Mouse (Mus musculus): Measurements from ENCODE around the gene Ctsr. TPM values are rescaled to one million over a fixed set of nuclear protein-coding genes. Genes with fewer than 3 reads are reported as not detected.
"Not testable (repeated sequence)": the region's sequence is repeated elsewhere in the genome, so short reads cannot be mapped to it uniquely, and the experiment has no call there.

Gene Ctsr
- polyA plus RNA-seq (2014; fragmentation: Nextera tagmentation; extraction: Ambion mirVana) = not detected in 2 replicates

- H3K4me3 ChIP-seq (ENCODE audit: low read length) = no peak within 1 kb of the TSS
- H3K9me3 ChIP-seq (ENCODE audit: control insufficient read depth, low read length) = peaks cover 8% of the 10 kb centered on the region; the same call in 1 of the 2 replicates
- no peak for ATAC-seq (ENCODE audit: low FRiP score, low TSS enrichment)
- no peaks in the 10 kb centered on the region for H3K36me3 ChIP-seq (ENCODE audit: control insufficient read depth, insufficient read depth, low read length)
- H3K4me1 ChIP-seq (ENCODE audit: control insufficient read depth, insufficient read depth, low read length) = no peaks in the 10 kb centered on the region
- whole genome bisulfite sequencing = 82% methylated on average over 1 of the region's 1 CpGs
- no peak within 1 kb of the TSS for H3K9ac ChIP-seq (ENCODE audit: low read depth, low read length)
- no peak within 1 kb of the TSS for H3K27ac ChIP-seq (ENCODE audit: low read depth, low read length)
- no peaks in the 10 kb centered on the region for H3K27me3 ChIP-seq (ENCODE audit: control insufficient read depth, insufficient read depth, low read length)
- no peak within 1 kb of the TSS for H3K4me2 ChIP-seq (replicated peaks; ENCODE audit: low read depth, low read length)
Measured at GRCm38 (mm10) chr13:61164156-61164555, at the start of gene Ctsr. TSS of gene Ctsr (minus strand) at chr13:61164256.

- ATAC-seq (ENCODE audit: low FRiP score, low TSS enrichment) = no peak
Measured at GRCm38 (mm10) chr13:61203310-61203709, 39.3 kb upstream of the Ctsr start, which contains the start of gene Cts6. TSS of gene Cts6 (minus strand) at chr13:61203410.

GRCm38 (mm10) chr13:61185151-61185933 is 21.3 kb upstream of the Ctsr start:
- not testable (repeated sequence) for H3K36me3 ChIP-seq (ENCODE audit: control insufficient read depth, insufficient read depth, low read length); H3K4me3 ChIP-seq (ENCODE audit: low read length); ATAC-seq (ENCODE audit: low FRiP score, low TSS enrichment); H3K27ac ChIP-seq (ENCODE audit: low read depth, low read length); H3K4me1 ChIP-seq (ENCODE audit: control insufficient read depth, insufficient read depth, low read length); H3K4me2 ChIP-seq (replicated peaks; ENCODE audit: low read depth, low read length); H3K9ac ChIP-seq (ENCODE audit: low read depth, low read length); H3K27me3 ChIP-seq (ENCODE audit: control insufficient read depth, insufficient read depth, low read length); H3K9me3 ChIP-seq (ENCODE audit: control insufficient read depth, low read length)
- WGBS = 79% methylated on average over 5 of the region's 5 CpGs

More at GRCm38 (mm10) chr13:61203310-61203709, 39.3 kb upstream of the Ctsr start, which contains the start of gene Cts6:
- no peak within 1 kb of the TSS for H3K9ac ChIP-seq (ENCODE audit: low read depth, low read length)
- 93% methylated on average over 3 of the region's 3 CpGs for WGBS
- no peaks in the 10 kb centered on the region for H3K27me3 ChIP-seq (ENCODE audit: control insufficient read depth, insufficient read depth, low read length)
- peaks cover 6% of the 10 kb centered on the region; the same call in 1 of the 2 replicates for H3K9me3 ChIP-seq (ENCODE audit: control insufficient read depth, low read length)
- no peak within 1 kb of the TSS for H3K4me2 ChIP-seq (replicated peaks; ENCODE audit: low read depth, low read length)
- H3K4me1 ChIP-seq (ENCODE audit: control insufficient read depth, insufficient read depth, low read length) = no peaks in the 10 kb centered on the region
- H3K36me3 ChIP-seq (ENCODE audit: control insufficient read depth, insufficient read depth, low read length) = no peaks in the 10 kb centered on the region
- no peak within 1 kb of the TSS for H3K27ac ChIP-seq (ENCODE audit: low read depth, low read length)
- no peak within 1 kb of the TSS for H3K4me3 ChIP-seq (ENCODE audit: low read length)

GRCm38 (mm10) chr13:61164622-61165021 is 566 bp upstream of the Ctsr start:
- H3K4me3 ChIP-seq (ENCODE audit: low read length) = no peak overlapping the region
- ATAC-seq (ENCODE audit: low FRiP score, low TSS enrichment) = no peak
- no peaks in the 10 kb centered on the region for H3K4me1 ChIP-seq (ENCODE audit: control insufficient read depth, insufficient read depth, low read length)
- H3K9ac ChIP-seq (ENCODE audit: low read depth, low read length) = no peak overlapping the region
- no peaks in the 10 kb centered on the region for H3K36me3 ChIP-seq (ENCODE audit: control insufficient read depth, insufficient read depth, low read length)
- H3K27ac ChIP-seq (ENCODE audit: low read depth, low read length) = no peak overlapping the region
- no peaks in the 10 kb centered on the region for H3K27me3 ChIP-seq (ENCODE audit: control insufficient read depth, insufficient read depth, low read length)
- H3K9me3 ChIP-seq (ENCODE audit: control insufficient read depth, low read length) = peaks cover 8% of the 10 kb centered on the region; the same call in 1 of the 2 replicates
- no peak overlapping the region for H3K4me2 ChIP-seq (replicated peaks; ENCODE audit: low read depth, low read length)
- WGBS = 83% methylated on average over 4 of the region's 4 CpGs

Other genes with a start within 250 kb of the Ctsr start
- 0.56 TPM in 1 of 2 replicates, not detected in the other for gene Gm49393, start 228.7 kb downstream of the Ctsr start, polyA plus RNA-seq (2014; fragmentation: Nextera tagmentation; extraction: Ambion mirVana)
- gene Gm49391, start 227.7 kb downstream of the Ctsr start, polyA plus RNA-seq (2014; fragmentation: Nextera tagmentation; extraction: Ambion mirVana) = 2.2 and 2.7 TPM in 2 replicates
- 28.7 and 39.2 TPM in 2 replicates for gene Ctla2a, start 227.6 kb downstream of the Ctsr start, polyA plus RNA-seq (2014; fragmentation: Nextera tagmentation; extraction: Ambion mirVana)
- gene Tpbpa, start 222.3 kb downstream of the Ctsr start, polyA plus RNA-seq (2014; fragmentation: Nextera tagmentation; extraction: Ambion mirVana) = not detected in 2 replicates
- not detected in 2 replicates for gene Ctsj, start 158.3 kb downstream of the Ctsr start, polyA plus RNA-seq (2014; fragmentation: Nextera tagmentation; extraction: Ambion mirVana)
- gene Ctsq, start 123.6 kb downstream of the Ctsr start, polyA plus RNA-seq (2014; fragmentation: Nextera tagmentation; extraction: Ambion mirVana) = not detected in 2 replicates
- not detected in 2 replicates for gene Cts6, start 39.2 kb upstream of the Ctsr start, polyA plus RNA-seq (2014; fragmentation: Nextera tagmentation; extraction: Ambion mirVana)
- gene Cts8, start 91.1 kb upstream of the Ctsr start, polyA plus RNA-seq (2014; fragmentation: Nextera tagmentation; extraction: Ambion mirVana) = not detected in 2 replicates
- not detected in 2 replicates for gene Gm49398, start 124.6 kb upstream of the Ctsr start, polyA plus RNA-seq (2014; fragmentation: Nextera tagmentation; extraction: Ambion mirVana)
- gene Cts7, start 193.9 kb upstream of the Ctsr start, polyA plus RNA-seq (2014; fragmentation: Nextera tagmentation; extraction: Ambion mirVana) = not detected in 2 replicates

Measured in kidney, embryonic 14.5 days (tissue).